Mouse (Mus musculus) midbrain, embryonic 16.5 days (tissue): Measurements from ENCODE around the gene Ets1. TPM values are rescaled to one million over a fixed set of nuclear protein-coding genes. Genes with fewer than 3 reads are reported as not detected.

Source experiments
- ATAC-seq: fragments of 200-750 bp; cut with Nextera tagmentation; 2 replicates; pipeline ENCODE4 v1.8.0; 2017; ENCODE audit warnings: moderate TSS enrichment
- H3K27ac ChIP-seq: fragments of 300-500 bp; sonication (generic); 2 replicates; pipeline ENCODE4 v1.5.1; 2014; ENCODE audit warnings: mild to moderate bottlenecking, low read length, mixed read lengths
- H3K27me3 ChIP-seq: fragments of 300-500 bp; sonication (generic); 2 replicates; pipeline ENCODE4 v1.6.1; 2014; ENCODE audit warnings: low read depth, low read length, mixed read lengths; ENCODE audit not compliant: control insufficient read depth, insufficient read depth
- H3K36me3 ChIP-seq: fragments of 300-500 bp; sonication (generic); 2 replicates; pipeline ENCODE4 v1.6.1; 2014; ENCODE audit warnings: mild to moderate bottlenecking, low read length, moderate library complexity, mixed read lengths; ENCODE audit not compliant: control insufficient read depth, insufficient read depth
- H3K4me1 ChIP-seq: fragments of 300-500 bp; sonication (generic); 2 replicates; pipeline ENCODE4 v1.6.1; 2014; ENCODE audit warnings: mild to moderate bottlenecking, low read length, mixed read lengths; ENCODE audit not compliant: control insufficient read depth, insufficient read depth
- H3K4me2 ChIP-seq: fragments of 300-500 bp; sonication (generic); 2 replicates; pipeline ENCODE4 v1.6.1; 2014; ENCODE audit warnings: mild to moderate bottlenecking, low read length, mixed read lengths
- H3K4me3 ChIP-seq: fragments of 300-500 bp; sonication (generic); 2 replicates; pipeline ENCODE4 v1.5.1; 2014; ENCODE audit warnings: low read depth, mild to moderate bottlenecking, low read length, moderate library complexity, mixed read lengths
- H3K9ac ChIP-seq: fragments of 300-500 bp; sonication (generic); 2 replicates; pipeline ENCODE4 v1.6.1; 2014; ENCODE audit warnings: low read depth, low read length, mixed read lengths
- H3K9me3 ChIP-seq: fragments of 300-500 bp; sonication (generic); replicated peaks from 2 replicates; pipeline ENCODE4 v1.6.1; 2014; ENCODE audit warnings: mild to moderate bottlenecking, low read length, mixed read lengths; ENCODE audit not compliant: control insufficient read depth, poor library complexity, severe bottlenecking
- WGBS: fragments of 180-500 bp; shearing (Covaris S2); extraction: QIAGEN DNeasy Blood & Tissue Kit; methylation state at CpG from one replicate; pipeline ENCODE4 v1.1.7; 2014; 5-methylcytosine and 5-hydroxymethylcytosine counted together
- polyA plus RNA-seq: library from polyadenylated mRNA; unstranded; fragments of >200 nt; fragmentation: Nextera tagmentation; extraction: Ambion mirVana; gene quantifications from 2 replicates; pipeline ENCODE4 v1.2.1, GENCODE M21; 2015

Gene Ets1
- polyA plus RNA-seq, 1 experiment from 2014 or later: 17.5 TPM

- Histone ChIP-seq H3K4me2 (no peak overlapping the region), H3K27me3 (no peaks in the 10 kb centered on the region), H3K9me3 (no peaks in the 10 kb centered on the region), H3K4me1 (no peaks in the 10 kb centered on the region), H3K4me3 (no peak overlapping the region), H3K27ac (no peak overlapping the region), H3K36me3 (no peaks in the 10 kb centered on the region), H3K9ac (no peak overlapping the region)
- no peak for ATAC-seq
- WGBS: 10% methylated on average over 1 of the region's 1 CpGs
Measured at GRCm38 (mm10) chr9:32787615-32788014, 151.6 kb downstream of the Ets1 start.

- no peak overlapping the region for H3K4me3 ChIP-seq
- no peaks in the 10 kb centered on the region for H3K36me3 ChIP-seq
- no peak overlapping the region for H3K27ac ChIP-seq
- H3K4me1 ChIP-seq: no peaks in the 10 kb centered on the region
- H3K9me3 ChIP-seq: no peaks in the 10 kb centered on the region
- ATAC-seq: 0 out of 2 replicates have a peak, but pooled peaks have one; percentile 45
- H3K9ac ChIP-seq: no peak overlapping the region
- H3K27me3 ChIP-seq: no peaks in the 10 kb centered on the region
- no peak overlapping the region for H3K4me2 ChIP-seq
- WGBS: 59% methylated on average over 7 of the region's 7 CpGs
Measured at GRCm38 (mm10) chr9:32789306-32789705, 153.3 kb downstream of the Ets1 start.

DNA sequence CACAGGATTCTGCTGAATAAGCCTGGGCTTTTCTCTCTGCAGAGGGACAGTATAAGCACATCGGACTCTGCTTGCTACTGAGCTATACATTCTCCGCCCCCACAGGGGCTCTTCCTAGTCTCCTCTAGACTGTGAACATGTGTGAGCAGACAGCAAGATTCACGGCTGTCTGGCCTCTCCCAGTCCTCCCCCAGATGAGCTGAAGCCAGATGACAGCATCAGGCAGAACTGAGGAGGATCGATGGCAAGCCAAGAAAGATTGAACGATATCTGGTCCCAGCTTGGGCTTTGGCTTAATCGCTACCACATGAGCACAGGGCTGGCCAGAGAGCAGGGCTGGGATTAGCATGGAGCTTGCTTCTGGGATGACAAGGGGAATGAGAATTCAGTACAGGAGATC lies 155.7 kb downstream of the Ets1 start:
- Histone ChIP-seq H3K4me3 (no peak overlapping the region), H3K4me2 (no peak overlapping the region), H3K9ac (no peak overlapping the region), H3K36me3 (no peaks in the 10 kb centered on the region), H3K4me1 (no peaks in the 10 kb centered on the region), H3K27ac (no peak overlapping the region), H3K27me3 (no peaks in the 10 kb centered on the region), H3K9me3 (no peaks in the 10 kb centered on the region)
- 82% methylated on average over 6 of the region's 6 CpGs for WGBS
- ATAC-seq: no peak

DNA sequence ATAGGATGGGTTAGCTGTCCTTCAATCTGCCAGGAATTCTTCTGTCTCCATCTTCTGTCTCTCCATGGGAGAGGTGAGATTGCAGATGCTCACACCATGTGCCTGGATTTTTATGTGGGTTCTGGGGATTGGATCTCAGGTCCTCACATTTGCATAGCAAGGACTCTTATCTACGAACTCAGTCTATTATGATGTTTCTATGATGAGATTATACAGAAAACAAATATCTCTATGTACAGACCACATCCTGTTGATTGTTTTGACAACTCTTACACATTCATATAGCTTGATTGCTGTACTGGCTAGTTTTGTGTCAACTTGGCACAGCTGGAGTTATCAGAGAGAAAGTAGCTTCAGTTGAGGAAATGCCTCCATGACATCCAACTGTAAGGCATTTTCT lies 162.2 kb downstream of the Ets1 start:
- Histone ChIP-seq H3K27me3 (no peaks in the 10 kb centered on the region), H3K9ac (no peak overlapping the region), H3K9me3 (no peaks in the 10 kb centered on the region), H3K36me3 (no peaks in the 10 kb centered on the region), H3K27ac (no peak overlapping the region), H3K4me2 (no peak overlapping the region), H3K4me3 (no peak overlapping the region), H3K4me1 (no peaks in the 10 kb centered on the region)
- no peak for ATAC-seq
- 82% methylated on average over 1 of the region's 1 CpGs for WGBS

- no peaks in the 10 kb centered on the region for H3K36me3 ChIP-seq
- WGBS: 81% methylated on average over 4 of the region's 4 CpGs
- no peaks in the 10 kb centered on the region for H3K9me3 ChIP-seq
- H3K9ac ChIP-seq: no peak overlapping the region
- H3K4me3 ChIP-seq: no peak overlapping the region
- H3K4me2 ChIP-seq: no peak overlapping the region
- no peak overlapping the region for H3K27ac ChIP-seq
- H3K27me3 ChIP-seq: no peaks in the 10 kb centered on the region
- no peak for ATAC-seq
- H3K4me1 ChIP-seq: no peaks in the 10 kb centered on the region
Measured at GRCm38 (mm10) chr9:32806106-32806505, 170.1 kb downstream of the Ets1 start.

Other genes with a start within 250 kb of the Ets1 start
- 6.0 and 7.2 TPM in 2 replicates for gene Fli1, start 93.4 kb upstream of the Ets1 start, polyA plus RNA-seq